Mouse (Mus musculus): Measurements from ENCODE around the gene Zfp286.

Zfp286 gene

GRCm38 (mm10) chr11:62788935-62789616 lies at the start of gene Zfp286:
Gene Zfp286 (minus strand): TSS chr11:62789462.
- peak; percentile 77 to 87 for DNase-seq

- DNase-seq, result no peak
Measured at GRCm38 (mm10) chr11:62831906-62832305, 42.6 kb upstream of the Zfp286 start.

- no peak for DNase-seq
Measured at GRCm38 (mm10) chr11:62830387-62830786, 41.1 kb upstream of the Zfp286 start.

GRCm38 (mm10) chr11:62827911-62828310 lies 38.6 kb upstream of the Zfp286 start:
- no peak for DNase-seq

- no peak for DNase-seq
Measured at GRCm38 (mm10) chr11:62827135-62827534, 37.9 kb upstream of the Zfp286 start.

- peak; percentile 62 to 83 for DNase-seq
Measured at GRCm38 (mm10) chr11:62826106-62826733, 37.0 kb upstream of the Zfp286 start.

GRCm38 (mm10) chr11:62825222-62826105 lies 36.2 kb upstream of the Zfp286 start:
- DNase-seq, result no peak

GRCm38 (mm10) chr11:62824211-62824610 lies 34.9 kb upstream of the Zfp286 start:
- DNase-seq, result no peak

- DNase-seq, result peak; percentile 52 to 70
Measured at GRCm38 (mm10) chr11:62821893-62822292, 32.6 kb upstream of the Zfp286 start.

GRCm38 (mm10) chr11:62820661-62821437 lies 31.6 kb upstream of the Zfp286 start:
- peak; percentile 6 to 40 for DNase-seq

GRCm38 (mm10) chr11:62820059-62820541 lies 30.8 kb upstream of the Zfp286 start, which contains the start of gene Trim16:
Gene Trim16 (plus strand): TSS chr11:62820231.
- DNase-seq, result peak; percentile 80 to 88

- no peak for DNase-seq
Measured at GRCm38 (mm10) chr11:62819059-62819686, 29.9 kb upstream of the Zfp286 start.

GRCm38 (mm10) chr11:62816591-62816990 lies 27.3 kb upstream of the Zfp286 start:
- DNase-seq, result no peak

GRCm38 (mm10) chr11:62815438-62815837 lies 26.2 kb upstream of the Zfp286 start:
- no peak for DNase-seq

- DNase-seq, result no peak
Measured at GRCm38 (mm10) chr11:62814625-62815024, 25.4 kb upstream of the Zfp286 start.

GRCm38 (mm10) chr11:62813970-62814624 lies 24.8 kb upstream of the Zfp286 start:
- peak; percentile 31 to 76 for DNase-seq

GRCm38 (mm10) chr11:62813497-62813896 lies 24.2 kb upstream of the Zfp286 start:
- DNase-seq, result no peak

- DNase-seq, result peak in 1 of 2 experiments; percentile 41
Measured at GRCm38 (mm10) chr11:62812268-62812667, 23.0 kb upstream of the Zfp286 start.

GRCm38 (mm10) chr11:62809201-62809600 lies 19.9 kb upstream of the Zfp286 start:
- peak in 1 of 2 experiments; percentile 40 for DNase-seq

- no peak for DNase-seq
Measured at GRCm38 (mm10) chr11:62807965-62808364, 18.7 kb upstream of the Zfp286 start.

GRCm38 (mm10) chr11:62804119-62804518 lies 14.9 kb upstream of the Zfp286 start:
- no peak for DNase-seq

Data from kidney, postnatal 25 days (tissue).